Mouse (Mus musculus) stomach, embryonic 16.5 days (tissue): Measurements from ENCODE around the gene Trim8. TPM values are rescaled to one million over a fixed set of nuclear protein-coding genes. Genes with fewer than 3 reads are reported as not detected.

Experiments used
- ATAC-seq: fragments of 200-750 bp; cut with Nextera tagmentation; 2 replicates; pipeline ENCODE4 v1.8.0; 2017; ENCODE audit warnings: moderate number of reproducible peaks, moderate TSS enrichment; ENCODE audit not compliant: insufficient read depth, low FRiP score
- H3K27ac ChIP-seq: fragments of 300-500 bp; sonication (generic); 2 replicates; pipeline ENCODE4 v1.5.1; 2014; ENCODE audit warnings: low read length
- H3K27me3 ChIP-seq: fragments of 300-500 bp; sonication (generic); 2 replicates; pipeline ENCODE4 v1.6.1; 2014; ENCODE audit warnings: low read length, control low read depth, mixed read lengths; ENCODE audit not compliant: control insufficient read depth, insufficient read depth
- H3K36me3 ChIP-seq: fragments of 300-500 bp; sonication (generic); 2 replicates; pipeline ENCODE4 v1.6.1; 2014; ENCODE audit warnings: low read length; ENCODE audit not compliant: control insufficient read depth, insufficient read depth
- H3K4me1 ChIP-seq: fragments of 300-500 bp; sonication (generic); 2 replicates; pipeline ENCODE4 v1.6.1; 2014; ENCODE audit warnings: low read length, control low read depth, mixed read lengths; ENCODE audit not compliant: control insufficient read depth, insufficient read depth
- H3K4me2 ChIP-seq: fragments of 300-500 bp; sonication (generic); 2 replicates; pipeline ENCODE4 v1.6.1; 2014; ENCODE audit warnings: low read depth, low read length, mixed read lengths
- H3K4me3 ChIP-seq: fragments of 300-500 bp; sonication (generic); replicated peaks from 2 replicates; pipeline ENCODE4 v1.5.1; 2014; ENCODE audit warnings: mild to moderate bottlenecking, low read length
- H3K9ac ChIP-seq: fragments of 300-500 bp; sonication (generic); 2 replicates; pipeline ENCODE4 v1.6.1; 2014; ENCODE audit warnings: low read length
- H3K9me3 ChIP-seq: fragments of 300-500 bp; sonication (generic); replicated peaks from 2 replicates; pipeline ENCODE4 v1.6.1; 2016; ENCODE audit warnings: low read length, control low read depth; ENCODE audit not compliant: control insufficient read depth
- WGBS: fragments of 180-500 bp; shearing (Covaris S2); extraction: QIAGEN DNeasy Blood & Tissue Kit; methylation state at CpG from one replicate; pipeline ENCODE4 v1.1.7; 2014; 5-methylcytosine and 5-hydroxymethylcytosine counted together
- polyA plus RNA-seq: library from polyadenylated mRNA; unstranded; fragments of >200 nt; fragmentation: Nextera tagmentation; extraction: Ambion mirVana; gene quantifications from 2 replicates; pipeline ENCODE4 v1.2.1, GENCODE M21; 2015

Trim8 gene
- polyA plus RNA-seq, 1 experiment from 2014 or later: 16.2 TPM

DNA sequence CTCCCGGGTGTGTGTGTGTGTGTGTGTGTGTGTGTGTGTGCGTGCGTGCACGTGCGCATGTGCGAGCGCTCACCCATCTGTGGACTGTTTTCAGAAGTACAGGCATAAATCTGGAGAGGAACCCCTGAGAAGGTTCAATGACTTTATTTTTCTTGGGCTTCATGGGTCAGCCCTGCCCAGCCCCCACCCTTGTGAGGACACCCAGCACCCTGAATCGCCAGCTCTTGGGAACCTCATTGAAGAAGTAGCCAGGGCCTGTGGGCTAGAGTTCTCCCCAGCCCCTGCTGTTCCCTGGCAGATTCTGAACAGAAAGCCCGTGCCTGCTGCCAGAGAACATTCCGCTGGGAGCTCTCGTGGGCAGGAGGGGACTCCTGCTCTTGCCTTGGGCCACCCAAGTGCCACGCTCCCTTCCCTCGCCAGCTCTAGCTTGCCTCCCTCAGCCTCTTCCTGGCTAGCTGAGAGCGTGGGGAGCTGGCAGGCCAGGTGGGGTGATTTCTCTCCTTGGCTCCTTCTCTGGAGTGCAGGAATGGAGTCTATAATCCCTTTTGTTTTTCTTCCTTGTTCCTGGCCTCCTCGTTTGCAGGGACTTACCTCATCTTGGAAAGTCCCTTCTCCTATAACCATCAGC, 17.7 kb upstream of the Trim8 start:
- Histone ChIP-seq H3K9ac (peak overlapping the region; percentile 57), H3K9me3 (no peaks in the 10 kb centered on the region), H3K4me3 (no peak overlapping the region), H3K4me2 (no peak overlapping the region), H3K27ac (peak overlapping the region; percentile 65), H3K27me3 (no peaks in the 10 kb centered on the region), H3K4me1 (peaks cover 67% of the 10 kb centered on the region), H3K36me3 (no peaks in the 10 kb centered on the region)
- 80% methylated on average over 15 of the region's 15 CpGs for WGBS
- ATAC-seq: no peak

DNA sequence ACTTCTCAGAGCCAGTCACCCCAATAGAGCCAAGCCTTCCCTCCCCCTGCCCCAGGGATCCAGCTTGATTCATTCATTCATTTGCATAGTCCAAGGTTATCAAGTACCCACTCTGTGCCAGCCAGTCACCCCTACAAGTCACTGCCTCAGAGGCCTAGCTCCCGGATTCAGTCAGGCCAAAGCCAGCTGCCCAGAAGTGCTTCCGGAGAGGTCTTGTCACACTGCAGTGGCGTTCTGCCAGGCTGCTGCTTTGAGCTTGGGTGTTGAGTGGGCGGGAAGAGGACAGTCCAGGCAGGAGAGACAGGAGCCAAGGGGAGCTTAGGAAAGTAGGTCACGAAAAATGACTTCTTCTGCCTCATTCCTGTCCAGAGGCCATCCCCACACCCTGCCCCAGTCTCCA, 17.0 kb upstream of the Trim8 start:
- H3K4me1 ChIP-seq: peaks cover 60% of the 10 kb centered on the region
- peak overlapping the region; percentile 65 for H3K27ac ChIP-seq
- H3K36me3 ChIP-seq: no peaks in the 10 kb centered on the region
- H3K9ac ChIP-seq: peak overlapping the region; percentile 57; the same call in 1 of the 2 replicates
- no peaks in the 10 kb centered on the region for H3K9me3 ChIP-seq
- H3K4me3 ChIP-seq: no peak overlapping the region
- WGBS: 62% methylated on average over 5 of the region's 5 CpGs
- 0 out of 2 replicates have a peak, but pooled peaks have one; percentile 11 for ATAC-seq
- no peak overlapping the region for H3K4me2 ChIP-seq
- no peaks in the 10 kb centered on the region for H3K27me3 ChIP-seq

GRCm38 (mm10) chr19:46485847-46486246, 15.7 kb upstream of the Trim8 start:
- no peaks in the 10 kb centered on the region for H3K27me3 ChIP-seq
- no peak overlapping the region for H3K4me3 ChIP-seq
- H3K9me3 ChIP-seq: no peaks in the 10 kb centered on the region
- H3K4me2 ChIP-seq: no peak overlapping the region
- no peak overlapping the region for H3K9ac ChIP-seq
- peaks cover 48% of the 10 kb centered on the region for H3K4me1 ChIP-seq
- H3K27ac ChIP-seq: peak overlapping the region; percentile 1; the same call in 1 of the 2 replicates
- H3K36me3 ChIP-seq: no peaks in the 10 kb centered on the region
- ATAC-seq: no peak
- 58% methylated on average over 9 of the region's 9 CpGs for WGBS

DNA sequence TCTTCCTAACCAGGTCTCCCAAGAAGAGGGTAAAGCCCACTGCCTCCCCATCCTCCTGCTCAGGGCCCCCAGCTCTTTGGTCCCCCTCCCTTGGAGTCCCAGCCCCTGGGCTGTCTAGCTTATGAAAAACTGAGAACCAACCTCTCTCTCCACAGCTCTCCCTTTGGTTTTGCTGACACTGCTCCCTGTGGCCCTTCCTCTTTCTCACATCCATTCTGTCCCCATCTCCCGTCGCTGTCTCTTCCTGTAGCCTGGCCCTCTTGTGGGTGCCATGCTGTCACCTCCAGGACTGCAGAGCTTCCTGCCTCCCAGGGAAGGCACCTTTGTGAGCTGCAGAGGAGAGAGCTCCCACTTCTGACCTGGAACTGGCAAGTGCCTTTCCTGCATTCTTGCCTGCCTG, 14.8 kb upstream of the Trim8 start:
- 53% methylated on average over 2 of the region's 2 CpGs for WGBS
- H3K36me3 ChIP-seq: no peaks in the 10 kb centered on the region
- no peak overlapping the region for H3K9ac ChIP-seq
- H3K27me3 ChIP-seq: no peaks in the 10 kb centered on the region
- H3K9me3 ChIP-seq: no peaks in the 10 kb centered on the region
- no peak overlapping the region for H3K4me2 ChIP-seq
- H3K4me1 ChIP-seq: peaks cover 39% of the 10 kb centered on the region
- no peak overlapping the region for H3K4me3 ChIP-seq
- ATAC-seq: no peak
- 0 out of 2 replicates have a peak overlapping the region, but pooled peaks have one; percentile 1 for H3K27ac ChIP-seq

GRCm38 (mm10) chr19:46489448-46489847, 12.1 kb upstream of the Trim8 start:
- Histone ChIP-seq H3K36me3 (no peaks in the 10 kb centered on the region), H3K27ac (no peak overlapping the region), H3K4me1 (peaks cover 13% of the 10 kb centered on the region), H3K27me3 (no peaks in the 10 kb centered on the region), H3K4me3 (no peak overlapping the region), H3K4me2 (no peak overlapping the region), H3K9me3 (no peaks in the 10 kb centered on the region), H3K9ac (no peak overlapping the region)
- 90% methylated on average over 1 of the region's 1 CpGs for WGBS
- ATAC-seq: no peak

DNA sequence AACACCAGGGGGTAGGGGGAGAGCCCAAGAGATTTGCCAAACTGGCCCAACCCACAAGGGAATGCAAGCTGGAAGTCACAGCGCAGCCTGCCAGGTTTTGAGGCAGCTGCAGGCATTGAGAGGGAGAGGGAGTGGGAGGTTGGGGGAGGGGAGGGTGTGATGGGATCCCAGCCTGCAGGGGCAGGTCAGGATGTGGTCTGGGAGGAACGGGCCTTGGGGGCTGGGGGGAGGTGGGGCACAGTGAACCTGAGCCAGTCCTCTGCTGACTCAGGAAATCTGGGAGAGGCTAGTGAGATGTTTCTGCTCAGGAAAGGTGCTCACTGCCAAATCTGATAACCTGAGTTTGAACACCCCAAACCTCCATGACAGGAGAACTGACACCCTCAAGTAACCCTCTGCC, 10.9 kb upstream of the Trim8 start:
- Histone ChIP-seq H3K27me3 (no peaks in the 10 kb centered on the region), H3K36me3 (no peaks in the 10 kb centered on the region), H3K4me2 (no peak overlapping the region), H3K27ac (no peak overlapping the region), H3K4me1 (peaks cover 1% of the 10 kb centered on the region; the same call in 1 of the 2 replicates), H3K9ac (no peak overlapping the region), H3K4me3 (no peak overlapping the region), H3K9me3 (no peaks in the 10 kb centered on the region)
- WGBS: 11% methylated on average over 2 of the region's 2 CpGs
- ATAC-seq: peak; percentile 52; the same call in 1 of the 2 replicates

DNA sequence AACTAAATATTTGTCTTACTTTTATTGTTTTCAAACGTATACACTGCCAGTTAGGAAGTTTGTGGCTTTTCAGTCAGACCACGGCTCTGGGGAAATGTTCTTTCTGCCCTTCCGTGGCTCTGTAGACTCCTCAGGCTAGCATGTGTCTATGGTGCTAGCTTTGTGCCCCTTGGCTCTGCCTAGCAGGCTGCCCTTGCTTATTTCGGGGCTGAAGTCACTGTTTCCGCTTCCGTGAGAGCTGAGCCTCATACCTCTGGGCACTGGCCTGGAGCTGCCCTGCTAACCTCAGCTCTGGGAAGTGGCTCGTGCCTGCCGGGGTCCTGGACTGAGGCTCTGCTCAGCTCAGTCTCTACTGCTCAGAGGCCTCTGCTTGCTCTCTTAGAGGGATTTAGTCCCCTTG, 6.4 kb upstream of the Trim8 start:
- no peak for ATAC-seq
- H3K4me3 ChIP-seq: no peak overlapping the region
- WGBS: 74% methylated on average over 8 of the region's 8 CpGs
- no peak overlapping the region for H3K4me2 ChIP-seq
- H3K4me1 ChIP-seq: no peaks in the 10 kb centered on the region
- H3K27ac ChIP-seq: no peak overlapping the region
- H3K9ac ChIP-seq: no peak overlapping the region
- no peaks in the 10 kb centered on the region for H3K27me3 ChIP-seq
- H3K9me3 ChIP-seq: no peaks in the 10 kb centered on the region
- no peaks in the 10 kb centered on the region for H3K36me3 ChIP-seq

DNA sequence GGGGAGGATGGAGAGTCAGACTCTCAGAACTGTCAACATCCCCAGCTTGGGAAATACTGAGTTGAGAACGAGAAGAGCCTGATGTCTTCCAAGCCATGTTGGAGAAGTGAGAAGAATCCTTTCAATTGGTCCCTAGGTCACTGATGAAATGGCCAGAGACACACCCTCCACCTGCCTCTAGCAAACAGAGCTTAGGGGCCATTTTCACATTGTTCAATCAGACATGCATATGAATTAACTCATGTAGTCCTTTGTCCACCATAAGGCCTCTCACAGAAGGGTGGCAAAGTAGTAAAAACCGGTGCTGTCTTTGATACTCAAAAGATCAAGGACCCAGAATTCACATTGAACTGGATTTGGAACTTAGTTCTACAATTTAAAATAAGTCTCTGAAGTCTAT, 4.3 kb upstream of the Trim8 start:
- Histone ChIP-seq H3K27ac (no peak overlapping the region), H3K4me1 (no peaks in the 10 kb centered on the region), H3K9me3 (no peaks in the 10 kb centered on the region), H3K4me3 (no peak overlapping the region), H3K36me3 (no peaks in the 10 kb centered on the region), H3K4me2 (no peak overlapping the region), H3K9ac (no peak overlapping the region), H3K27me3 (no peaks in the 10 kb centered on the region)
- WGBS: 69% methylated on average over 2 of the region's 2 CpGs
- no peak for ATAC-seq

DNA sequence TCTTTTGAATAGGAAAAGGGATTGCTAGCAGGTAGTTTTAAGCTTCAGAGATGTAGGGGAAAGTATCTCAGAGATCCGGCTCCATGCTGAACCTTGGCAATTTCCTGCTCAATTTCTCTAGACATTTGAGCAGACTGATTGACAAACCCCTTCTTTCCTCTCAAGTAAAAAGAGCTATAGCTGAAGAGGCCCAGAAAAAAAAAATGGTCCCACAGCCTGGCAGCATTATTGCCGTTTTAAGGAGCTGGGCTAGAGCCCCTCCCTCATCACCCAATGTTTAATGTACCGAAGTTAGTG, 2.0 kb upstream of the Trim8 start:
- no peaks in the 10 kb centered on the region for H3K9me3 ChIP-seq
- H3K9ac ChIP-seq: peak overlapping the region; percentile 68
- H3K4me3 ChIP-seq: peak overlapping the region; percentile 94
- H3K4me2 ChIP-seq: peak overlapping the region; percentile 54
- WGBS: 1% methylated on average over 3 of the region's 3 CpGs
- no peaks in the 10 kb centered on the region for H3K27me3 ChIP-seq
- no peak for ATAC-seq
- peaks cover 1% of the 10 kb centered on the region; the same call in 1 of the 2 replicates for H3K4me1 ChIP-seq
- peak overlapping the region; percentile 87 for H3K27ac ChIP-seq
- H3K36me3 ChIP-seq: no peaks in the 10 kb centered on the region
